Mouse (Mus musculus): ENCODE measurements around the gene Gm14419. TPM values are rescaled to one million over a fixed set of nuclear protein-coding genes. Genes with fewer than 3 reads are reported as not detected.
"Not testable (repeated sequence)": the region's sequence is repeated elsewhere in the genome, so short reads cannot be mapped to it uniquely, and the experiment has no call there.

Gene Gm14419
- polyA plus RNA-seq (2012; rRNA removed), result 0.26 and 0.61 TPM in 2 replicates

- WGBS, result no CpG with 5 or more reads among the region's 6 CpGs
- DNase-seq (ENCODE audit: low read depth, low spot score), result not testable (repeated sequence)
These were observed at the start of gene Gm14419 for GRCm38 (mm10) chr2:177000656-177001055. Gene Gm14419 (plus strand): TSS chr2:177000956.

Other genes with a start within 250 kb of the Gm14419 start
- 0.97 and 1.9 TPM in 2 replicates for gene Gm14295, start 202.3 kb upstream of the Gm14419 start, polyA plus RNA-seq (2012; rRNA removed)
- gene Gm14408, start 169.8 kb upstream of the Gm14419 start, polyA plus RNA-seq (2012; rRNA removed), result not detected in 2 replicates
- 0.81 and 1.0 TPM in 2 replicates for gene Gm14296, start 73.1 kb upstream of the Gm14419 start, polyA plus RNA-seq (2012; rRNA removed)
- not detected in 2 replicates for gene Gm14401, start 73.4 kb downstream of the Gm14419 start, polyA plus RNA-seq (2012; rRNA removed)
- 1.9 and 3.4 TPM in 2 replicates for gene Gm14410, start 205.5 kb downstream of the Gm14419 start, polyA plus RNA-seq (2012; rRNA removed)